Mouse (Mus musculus) c-Kit-positive CD71-negative TER-119-negative erythroid progenitor cells, embryonic 14.5 days (primary cell): ENCODE results near the gene Slc25a13.

Experiments used
- DNase-seq: peaks from one replicate; pipeline ENCODE4 v3.0.0-alpha.2; 2013; ENCODE audit warnings: low read depth

Gene Slc25a13

GRCm38 (mm10) chr6:6027664-6028063 lies 189.3 kb downstream of the Slc25a13 start:
- DNase-seq: no peak

GRCm38 (mm10) chr6:6023976-6024375 lies 193.0 kb downstream of the Slc25a13 start:
- no peak for DNase-seq

GRCm38 (mm10) chr6:6016931-6017330 lies 200.0 kb downstream of the Slc25a13 start:
- no peak for DNase-seq

GRCm38 (mm10) chr6:6015616-6016015 lies 201.4 kb downstream of the Slc25a13 start:
- DNase-seq: no peak

- DNase-seq: no peak
Measured at GRCm38 (mm10) chr6:6011364-6011763, 205.6 kb downstream of the Slc25a13 start.

GRCm38 (mm10) chr6:6005762-6006431 lies 211.1 kb downstream of the Slc25a13 start:
- DNase-seq: peak; percentile 51

GRCm38 (mm10) chr6:6004756-6005485 lies 212.1 kb downstream of the Slc25a13 start:
- DNase-seq: no peak

- DNase-seq: no peak
Measured at GRCm38 (mm10) chr6:6002061-6002460, 214.9 kb downstream of the Slc25a13 start.

- no peak for DNase-seq
Measured at GRCm38 (mm10) chr6:5997535-5997934, 219.4 kb downstream of the Slc25a13 start.

- no peak for DNase-seq
Measured at GRCm38 (mm10) chr6:5993056-5993455, 223.9 kb downstream of the Slc25a13 start.

- DNase-seq: no peak
Measured at GRCm38 (mm10) chr6:5991817-5992755, 224.9 kb downstream of the Slc25a13 start.

- DNase-seq: no peak
Measured at GRCm38 (mm10) chr6:5991243-5991642, 225.7 kb downstream of the Slc25a13 start.
